Mouse (Mus musculus) layer of hippocampus, adult 2 months (tissue): ENCODE measurements around the gene Mymx. TPM values are rescaled to one million over a fixed set of nuclear protein-coding genes. Genes with fewer than 3 reads are reported as not detected.

Experiments used
- DNase-seq, 2 experiments: peaks; one replicate each; pipeline ENCODE4 v3.0.0; 2022; ENCODE audit warnings: low spot score in 2 of 2
- H3K27ac ChIP-seq: fragments of 200-600 bp; 2 replicates; pipeline ENCODE4 v1.8.1; 2022
- H3K4me3 ChIP-seq: fragments of 200-600 bp; 2 replicates; pipeline ENCODE4 v1.8.1; 2022; ENCODE audit warnings: mild to moderate bottlenecking
- CTCF ChIP-seq: fragments of 200-600 bp; conservative IDR thresholded peaks from 2 replicates; pipeline ENCODE4 v1.8.1; 2022; ENCODE audit warnings: antibody characterized with exemption, mild to moderate bottlenecking, moderate library complexity
- total RNA-seq, 2 experiments: library from RNA; stranded (reverse); gene quantifications; 2 replicates each; pipeline ENCODE4 v1.2.3; 2021

The Mymx gene
- total RNA-seq, 2 experiments from 2014 or later = not detected

DNA sequence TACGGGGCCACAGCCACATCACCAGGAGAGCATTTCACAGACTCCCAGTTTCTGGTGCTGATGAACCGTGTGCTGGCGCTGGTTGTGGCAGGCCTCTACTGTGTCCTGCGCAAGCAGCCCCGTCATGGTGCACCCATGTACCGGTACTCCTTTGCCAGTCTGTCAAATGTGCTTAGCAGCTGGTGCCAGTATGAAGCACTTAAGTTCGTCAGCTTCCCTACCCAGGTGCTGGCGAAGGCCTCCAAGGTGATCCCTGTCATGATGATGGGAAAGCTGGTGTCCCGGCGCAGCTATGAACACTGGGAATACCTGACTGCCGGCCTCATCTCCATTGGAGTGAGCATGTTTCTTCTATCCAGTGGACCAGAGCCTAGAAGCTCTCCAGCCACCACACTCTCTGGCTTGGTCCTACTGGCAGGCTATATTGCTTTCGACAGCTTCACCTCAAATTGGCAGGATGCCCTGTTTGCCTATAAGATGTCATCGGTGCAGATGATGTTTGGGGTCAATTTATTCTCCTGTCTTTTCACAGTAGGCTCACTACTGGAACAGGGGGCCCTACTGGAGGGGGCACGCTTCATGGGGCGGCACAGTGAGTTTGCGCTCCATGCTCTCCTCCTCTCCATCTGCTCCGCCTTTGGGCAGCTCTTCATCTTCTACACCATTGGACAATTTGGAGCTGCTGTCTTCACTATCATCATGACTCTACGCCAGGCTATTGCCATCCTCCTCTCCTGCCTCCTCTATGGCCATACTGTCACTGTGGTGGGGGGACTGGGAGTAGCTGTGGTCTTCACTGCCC, 35.3 kb downstream of the Mymx start:
- TF ChIP-seq CTCF = no peak
- H3K4me3 ChIP-seq = no peak overlapping the region
- peak in 1 of 2 experiments; percentile 47 for DNase-seq
- H3K27ac ChIP-seq = peak overlapping the region; percentile 39; the same call in 1 of the 2 replicates

DNA sequence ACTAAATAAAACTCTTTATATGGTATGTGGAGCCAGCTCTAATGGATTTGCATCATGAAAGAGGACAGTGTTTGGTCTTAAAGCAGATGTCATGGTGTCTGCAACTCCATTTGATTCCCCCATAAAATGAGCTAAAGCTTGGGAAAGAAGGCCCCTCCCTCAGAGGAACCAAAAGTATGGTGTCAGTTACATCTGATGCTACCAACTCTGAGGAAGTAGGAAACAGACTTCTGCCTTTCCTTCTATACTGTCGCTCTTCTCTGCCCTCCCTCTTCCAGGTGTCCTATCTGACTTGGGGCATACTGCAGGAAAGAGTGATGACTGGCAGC, 35.9 kb downstream of the Mymx start:
- no peak overlapping the region for H3K4me3 ChIP-seq
- TF ChIP-seq CTCF = no peak
- H3K27ac ChIP-seq = no peak overlapping the region
- DNase-seq = no peak

DNA sequence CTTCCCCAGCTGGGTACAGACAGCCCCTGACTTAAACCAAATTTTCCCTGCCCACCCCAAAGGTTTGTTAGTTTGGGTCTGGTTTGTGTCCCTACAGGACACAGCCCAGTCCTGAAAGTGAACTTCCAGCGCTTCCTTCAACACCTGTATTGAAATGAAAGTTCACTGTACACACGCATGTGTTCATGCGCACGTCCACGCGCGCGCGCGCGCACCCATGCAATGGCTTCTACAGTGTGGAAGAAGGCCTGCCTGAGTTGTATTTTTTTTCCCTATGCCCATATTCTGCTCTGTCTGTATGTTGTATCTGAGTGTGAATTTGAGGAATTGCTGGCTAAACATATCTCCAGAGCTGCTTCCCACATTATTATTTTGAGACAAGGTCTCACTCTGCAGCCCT, 36.8 kb downstream of the Mymx start:
- no peak for TF ChIP-seq CTCF
- DNase-seq = no peak
- Histone ChIP-seq H3K27ac (0 out of 2 replicates have a peak overlapping the region, but pooled peaks have one; percentile 94), H3K4me3 (peak overlapping the region; percentile 93; the same call in 1 of the 2 replicates)

DNA sequence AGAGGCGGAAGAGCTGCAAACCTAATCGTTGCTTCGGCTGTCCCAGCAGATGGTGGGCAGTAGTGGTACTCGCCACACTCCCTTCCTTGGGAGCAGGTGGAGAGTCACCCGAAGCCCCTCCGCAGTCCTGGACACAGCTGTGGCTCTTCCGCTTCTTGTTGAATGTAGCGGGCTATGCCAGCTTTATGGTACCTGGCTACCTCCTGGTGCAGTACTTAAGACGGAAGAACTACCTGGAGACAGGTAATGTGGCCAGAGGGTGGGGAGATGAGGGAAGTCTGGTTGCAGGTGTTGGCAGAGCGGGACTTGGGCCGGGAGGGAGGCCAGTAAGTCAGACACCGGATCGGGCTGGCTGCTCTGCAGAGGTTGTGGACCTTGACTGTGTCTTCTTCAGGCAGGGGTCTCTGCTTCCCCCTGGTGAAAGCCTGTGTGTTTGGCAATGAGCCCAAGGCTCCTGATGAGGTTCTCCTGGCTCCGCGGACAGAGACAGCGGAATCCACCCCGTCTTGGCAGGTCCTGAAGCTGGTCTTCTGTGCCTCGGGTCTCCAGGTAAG, 37.3 kb downstream of the Mymx start:
- no peak for TF ChIP-seq CTCF
- Histone ChIP-seq H3K4me3 (peak overlapping the region; percentile 93), H3K27ac (peak overlapping the region; percentile 94)
- no peak for DNase-seq

DNA sequence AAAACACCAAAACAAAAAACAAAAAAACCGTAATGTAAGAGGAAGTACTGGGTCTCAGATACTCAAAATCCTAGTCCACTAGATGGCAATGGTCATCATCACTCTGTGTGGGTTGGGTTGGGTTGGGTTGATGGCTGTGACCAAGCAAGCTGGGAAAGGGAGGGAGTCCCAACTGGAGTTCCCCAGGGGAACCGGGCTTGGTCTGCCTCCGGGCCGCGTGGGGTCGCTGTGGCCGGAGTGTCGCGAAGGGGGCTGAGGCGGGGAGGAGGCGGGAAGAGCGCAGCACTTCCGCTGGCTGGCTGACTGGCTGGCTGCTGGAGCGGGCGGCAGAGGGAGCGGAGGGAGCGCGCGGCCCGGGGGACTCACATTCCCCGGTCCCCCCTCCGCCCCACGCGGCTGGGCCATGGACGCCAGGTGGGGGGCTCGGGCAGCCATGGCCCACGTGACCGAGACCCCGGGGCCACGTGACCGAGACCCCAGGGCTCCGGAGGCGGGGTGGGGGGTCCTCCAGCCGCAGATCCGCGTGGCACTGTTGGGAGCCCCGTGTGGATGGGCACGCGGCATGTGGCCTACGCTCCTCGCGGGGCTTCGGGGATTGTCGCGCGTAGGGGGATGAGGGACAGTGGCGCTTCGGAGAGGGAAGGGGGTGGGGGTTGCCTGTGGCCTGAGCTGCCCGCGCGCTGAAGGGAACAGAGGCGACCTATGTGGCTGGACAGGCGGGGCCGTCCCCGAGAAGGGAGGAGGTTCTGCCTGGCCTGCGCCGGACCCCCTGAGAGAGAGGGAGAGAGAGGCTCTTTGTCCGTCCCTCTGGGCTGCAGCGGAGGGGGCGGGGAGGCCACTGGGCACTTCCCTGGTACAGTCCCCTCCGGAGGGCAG, 38.0 kb downstream of the Mymx start, which contains the start of gene Slc35b2:
TSS of gene Slc35b2 (plus strand) at position 220 of the 876 bp plus-strand sequence.
- peak within 1 kb of the TSS; percentile 93 for H3K4me3 ChIP-seq
- peak; percentile 94 to 95 for DNase-seq
- H3K27ac ChIP-seq = peak within 1 kb of the TSS; percentile 94
- TF ChIP-seq CTCF = peak; percentile 89

DNA sequence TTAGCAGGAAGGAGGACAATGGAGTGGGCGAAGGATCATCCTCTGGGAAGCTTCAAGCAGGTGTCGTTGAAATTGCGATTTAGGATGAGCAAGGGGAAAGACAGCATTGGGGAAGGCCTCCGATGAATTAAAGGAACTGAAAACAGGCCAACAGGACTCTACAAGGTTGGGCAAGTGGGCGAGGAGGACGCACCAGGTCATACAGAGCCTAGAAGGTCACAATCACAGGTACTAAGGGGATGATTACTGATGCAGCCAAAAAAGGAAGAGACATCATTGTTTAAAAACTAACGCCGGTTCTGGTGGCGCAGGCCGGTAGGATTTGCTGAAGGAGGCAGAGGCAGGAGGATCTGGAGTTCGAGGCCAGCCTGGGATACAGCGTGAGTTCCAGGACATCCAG, 38.7 kb downstream of the Mymx start:
- TF ChIP-seq CTCF = no peak
- Histone ChIP-seq H3K4me3 (no peak overlapping the region), H3K27ac (no peak overlapping the region)
- no peak for DNase-seq

DNA sequence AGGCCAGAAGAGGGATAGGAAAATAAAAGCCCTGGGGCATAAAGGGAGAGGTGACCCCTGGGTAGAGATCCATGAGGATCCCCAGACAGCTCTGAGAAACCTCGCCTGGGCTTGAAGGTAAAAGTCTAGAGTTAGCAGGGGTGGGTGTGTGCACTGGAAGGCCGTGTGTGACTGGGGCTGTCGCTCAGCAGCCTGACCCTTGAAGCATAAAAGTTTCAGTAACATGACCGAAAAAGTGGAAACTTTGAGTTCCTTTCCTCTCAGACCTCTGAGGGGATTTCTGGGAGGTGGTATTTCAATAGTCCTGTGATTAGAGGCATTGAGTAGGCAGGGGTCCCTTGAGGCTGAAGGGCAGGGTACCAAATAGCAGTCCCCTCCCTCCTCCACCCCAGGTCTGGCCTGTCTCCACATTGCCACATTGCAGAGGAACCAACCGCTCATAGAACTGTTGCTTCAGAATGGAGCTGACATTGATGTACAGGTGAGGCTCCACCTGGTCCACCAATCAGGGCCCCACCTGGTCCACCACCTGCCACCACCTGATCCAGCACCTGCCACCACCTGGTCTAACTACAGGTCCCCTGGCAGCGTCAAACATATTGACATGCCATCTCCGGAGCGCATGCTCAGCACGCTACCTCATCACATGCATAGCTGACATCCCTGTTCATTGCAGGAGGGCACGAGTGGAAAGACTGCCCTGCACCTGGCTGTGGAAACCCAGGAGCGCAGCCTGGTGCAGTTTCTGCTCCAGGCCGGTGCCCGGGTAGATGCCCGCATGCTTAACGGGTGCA, 42.0 kb downstream of the Mymx start:
- TF ChIP-seq CTCF = no peak
- H3K27ac ChIP-seq = no peak overlapping the region
- DNase-seq = no peak
- H3K4me3 ChIP-seq = no peak overlapping the region

DNA sequence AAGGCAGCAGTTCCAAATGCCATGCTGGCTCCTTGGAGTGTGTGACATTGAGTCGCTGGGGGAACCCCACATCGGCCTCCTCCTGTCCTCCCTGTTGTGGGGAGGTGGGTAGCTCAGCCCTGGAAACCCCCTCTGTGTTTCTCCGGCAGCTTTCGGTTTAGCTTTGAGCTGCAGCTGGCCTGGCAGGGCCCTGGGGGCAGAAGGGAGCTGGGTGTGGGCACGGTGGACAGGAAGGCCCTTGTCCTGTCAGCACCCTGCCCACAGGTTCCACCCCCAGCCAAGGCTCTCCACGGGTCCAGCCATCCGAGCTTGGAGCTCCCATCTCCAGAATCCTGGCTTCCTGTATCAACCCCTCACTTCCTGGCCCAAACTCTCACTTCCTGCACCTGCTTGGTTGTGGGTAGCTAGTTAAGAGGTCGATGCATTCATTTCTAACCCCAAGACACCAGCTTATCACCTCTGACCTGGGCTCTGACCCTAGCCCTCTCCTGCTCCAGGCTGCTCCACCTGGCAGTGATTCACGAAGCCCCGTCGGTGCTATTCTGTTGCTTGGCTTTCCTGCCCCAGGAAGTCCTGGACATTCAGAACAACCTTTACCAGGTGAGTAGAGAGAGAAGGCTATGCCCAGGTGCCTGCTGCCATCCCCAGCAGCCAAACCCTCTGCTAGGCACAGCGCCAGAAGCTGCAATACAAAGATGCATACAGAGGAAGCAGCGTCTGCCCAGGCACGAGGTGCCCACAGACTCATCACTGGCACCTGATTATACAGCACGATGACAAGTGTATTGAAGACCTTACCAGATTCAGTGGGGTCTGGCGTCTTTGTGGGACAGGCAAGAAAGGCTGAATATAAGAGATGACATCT, 43.7 kb downstream of the Mymx start:
- H3K27ac ChIP-seq = no peak overlapping the region
- TF ChIP-seq CTCF = no peak
- DNase-seq = no peak
- H3K4me3 ChIP-seq = no peak overlapping the region

DNA sequence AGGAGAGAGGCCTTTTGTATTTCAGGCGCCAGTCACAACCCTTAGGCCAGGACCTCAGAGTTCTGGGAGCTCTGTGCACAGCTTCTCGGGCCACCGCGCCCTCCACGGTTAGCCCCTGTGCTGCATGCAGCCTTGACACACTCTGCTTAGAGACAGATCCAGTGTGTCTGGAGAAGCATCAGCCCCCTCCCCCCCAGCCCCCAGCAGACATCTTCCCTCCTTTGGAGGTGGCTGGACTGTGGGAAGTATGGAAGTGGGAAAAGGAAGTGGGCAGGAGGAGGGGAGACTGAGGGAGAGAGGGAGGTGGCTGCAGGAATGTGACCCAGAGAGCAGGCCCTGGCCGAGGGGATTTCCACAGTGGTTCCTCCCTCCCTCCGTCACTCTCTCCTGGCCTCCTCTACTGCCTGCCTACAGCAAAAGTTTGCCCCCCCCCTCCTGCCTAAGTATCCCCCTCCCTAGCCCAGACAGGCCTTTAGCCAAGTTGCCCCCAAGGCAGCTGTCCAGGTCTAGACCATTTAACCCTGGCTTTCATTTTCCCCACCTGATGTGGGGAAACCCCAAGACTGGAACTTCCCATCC, 44.6 kb downstream of the Mymx start:
- no peak for TF ChIP-seq CTCF
- H3K4me3 ChIP-seq = no peak overlapping the region
- no peak for DNase-seq
- H3K27ac ChIP-seq = no peak overlapping the region

DNA sequence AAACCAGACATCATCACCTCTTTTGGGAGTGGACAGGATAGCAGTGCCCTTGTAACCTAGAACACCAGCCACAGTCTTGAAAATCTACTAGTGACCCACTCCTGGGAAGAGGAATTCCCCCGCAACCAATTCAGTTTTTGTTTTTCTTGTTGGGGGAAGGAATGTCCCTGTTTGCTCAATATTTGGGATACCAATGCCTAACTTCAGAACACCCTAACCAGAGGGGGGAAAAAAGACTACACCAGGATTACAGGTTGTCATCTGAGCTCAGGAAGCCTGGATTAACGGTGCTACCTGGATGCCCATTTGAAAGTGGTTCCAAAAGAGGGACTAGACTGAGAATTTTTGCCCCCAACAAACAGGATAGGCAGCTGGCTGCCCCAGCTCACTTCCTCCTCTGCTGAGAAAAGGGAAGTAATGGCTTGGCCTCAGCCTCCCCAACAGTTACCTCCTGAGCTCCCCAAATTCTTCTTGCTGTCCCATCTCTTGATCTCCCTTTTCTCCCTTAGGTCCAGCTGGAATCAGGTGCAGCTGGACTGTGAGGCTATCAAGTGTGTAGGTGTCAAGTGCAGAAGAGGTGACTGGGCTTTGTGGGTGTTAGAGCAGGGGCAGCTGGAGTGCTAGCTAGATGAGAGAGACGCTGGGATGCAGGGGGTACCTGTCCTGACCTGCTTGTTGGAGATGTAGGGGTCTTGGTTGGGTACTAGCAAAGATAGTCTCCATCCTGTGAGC, 45.2 kb downstream of the Mymx start:
- no peak overlapping the region for H3K27ac ChIP-seq
- TF ChIP-seq CTCF = no peak
- no peak for DNase-seq
- no peak overlapping the region; the same call in 1 of the 2 replicates for H3K4me3 ChIP-seq

DNA sequence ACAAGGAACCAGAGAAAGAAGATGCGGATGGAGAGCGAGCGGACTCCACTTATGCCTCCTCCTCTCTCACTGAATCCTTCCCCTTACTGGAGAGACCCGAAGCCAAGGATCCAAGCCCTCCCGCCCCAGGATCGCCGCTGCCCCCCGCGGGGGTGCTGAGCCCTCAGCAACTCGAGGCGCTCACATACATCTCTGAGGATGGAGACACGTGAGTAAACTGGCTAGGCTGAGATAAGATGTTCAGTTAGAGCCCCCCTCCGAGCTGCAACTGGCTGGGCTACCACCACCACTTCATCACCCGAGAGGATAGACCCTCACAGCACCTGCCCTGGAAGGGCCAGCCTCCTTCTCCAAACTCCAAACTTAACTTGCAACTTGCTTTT, 45.8 kb downstream of the Mymx start:
- no peak for TF ChIP-seq CTCF
- no peak for DNase-seq
- Histone ChIP-seq H3K27ac (peak overlapping the region; percentile 60; the same call in 1 of the 2 replicates), H3K4me3 (peak overlapping the region; percentile 75)
